8 mouse cellular contexts compared by ENCODE assay signal in genomic region chr3:101304156-101304555, GRCm38 (mm10). TPM values are rescaled to one million over a fixed set of nuclear protein-coding genes. Genes with fewer than 3 reads are reported as not detected.
DNase-seq lines count a peak whose midpoint lies in the region; ATAC-seq and TF ChIP-seq lines count a peak whose summit lies in the region.

No protein-coding gene starts in this region.

- no peaks in the 10 kb centered on the region for H3K79me2 ChIP-seq in C2C12 (ENCODE audit: control insufficient read depth, insufficient read depth)

- no peak overlapping the region for H3K9ac ChIP-seq in kidney, embryonic 15.5 days
- H3K9ac ChIP-seq in liver, embryonic 13.5 days: no peak overlapping the region

- peak; percentile 70; the same call in 1 of the 2 replicates for ATAC-seq in kidney, embryonic 15.5 days (replicated peaks; ENCODE audit: low FRiP score)
- ATAC-seq in liver, embryonic 13.5 days (ENCODE audit: low read depth): no peak
- no peak for ATAC-seq in erythroid progenitor cell, adult 5-6 weeks (replicated peaks; ENCODE audit: low FRiP score, poor library complexity, severe bottlenecking)

- H3K4me2 ChIP-seq in kidney, embryonic 15.5 days: no peak overlapping the region
- H3K4me2 ChIP-seq in liver, embryonic 13.5 days: no peak overlapping the region

- peak; percentile 72 for DNase-seq in T-cell, adult 2 months (ENCODE audit: low spot score)
- peak; percentile 78 to 89 for DNase-seq in cerebellum, postnatal 4 days (ENCODE audit: low spot score in 2 of 2)
- peak; percentile 56 for DNase-seq in gastrocnemius, postnatal 25 days
- DNase-seq in liver, embryonic 13.5 days: peak; percentile 47
- DNase-seq in retina, postnatal 1 day: peak; percentile 83

- H3K4me3 ChIP-seq in C2C12 (ENCODE audit: insufficient read depth, poor library complexity, severe bottlenecking): no peak overlapping the region
- no peak overlapping the region for H3K4me3 ChIP-seq in kidney, embryonic 15.5 days (replicated peaks)
- H3K4me3 ChIP-seq in liver, embryonic 13.5 days (replicated peaks): no peak overlapping the region

- 11% methylated on average over 8 of the region's 8 CpGs for WGBS in kidney, embryonic 15.5 days
- WGBS in liver, embryonic 13.5 days (ENCODE audit: insufficient replicate concordance): 26% methylated on average over 8 of the region's 8 CpGs

- H3K4me1 ChIP-seq in kidney, embryonic 15.5 days: peaks cover 28% of the 10 kb centered on the region
- peaks cover 16% of the 10 kb centered on the region for H3K4me1 ChIP-seq in liver, embryonic 13.5 days (replicated peaks)

- H3K9me3 ChIP-seq in kidney, embryonic 15.5 days (replicated peaks): no peaks in the 10 kb centered on the region
- H3K9me3 ChIP-seq in liver, embryonic 13.5 days (replicated peaks): no peaks in the 10 kb centered on the region

- TF ChIP-seq CTCF in C2C12 (IDR thresholded peaks at IDR 0.05; ENCODE audit: control insufficient read depth, insufficient read depth, insufficient read length): peak; percentile 69

- H3K27ac ChIP-seq in kidney, embryonic 15.5 days: 0 out of 2 replicates have a peak overlapping the region, but pooled peaks have one; percentile 32
- H3K27ac ChIP-seq in liver, embryonic 13.5 days: no peak overlapping the region

- H3K79me3 ChIP-seq in C2C12 (ENCODE audit: low read depth): no peaks in the 10 kb centered on the region

- no peaks in the 10 kb centered on the region for H3K36me3 ChIP-seq in C2C12 (ENCODE audit: control insufficient read depth, insufficient read depth)
- no peaks in the 10 kb centered on the region for H3K36me3 ChIP-seq in kidney, embryonic 15.5 days
- no peaks in the 10 kb centered on the region for H3K36me3 ChIP-seq in liver, embryonic 13.5 days

- H3K27me3 ChIP-seq in C2C12 (ENCODE audit: control insufficient read depth, insufficient read depth, insufficient read length): no peaks in the 10 kb centered on the region
- peaks cover 13% of the 10 kb centered on the region for H3K27me3 ChIP-seq in kidney, embryonic 15.5 days
- H3K27me3 ChIP-seq in liver, embryonic 13.5 days: 0 out of 2 replicates have a peak, but pooled peaks cover 2% of the 10 kb centered on the region

- H3ac ChIP-seq in C2C12 (ENCODE audit: control insufficient read depth, insufficient read length, low read depth): no peak overlapping the region

TF ChIP-seq in C2C12, 6 proteins besides CTCF, POLR2A, EP300 and RAD21:
- TF ChIP-seq CEBPB (IDR thresholded peaks at IDR 0.05; ENCODE audit: low read depth): no peak
- TF ChIP-seq FOSL1 (IDR thresholded peaks at IDR 0.05; ENCODE audit: insufficient read depth, low read length, poor library complexity, severe bottlenecking): no peak
- TF ChIP-seq USF1 (IDR thresholded peaks at IDR 0.05; ENCODE audit: low read depth): no peak
- no peak for TF ChIP-seq MYOG (IDR thresholded peaks at IDR 0.05; ENCODE audit: control insufficient read depth, extremely low read depth, insufficient read length)
- no peak for TF ChIP-seq MYOD1 (IDR thresholded peaks at IDR 0.05; ENCODE audit: control insufficient read depth, insufficient read length, low read depth)
- TF ChIP-seq MAX (IDR thresholded peaks at IDR 0.05): no peak
TF ChIP-seq in C2C12: peak in this region for 0.

RNA-seq across cellular contexts. Expression of gene Cd2, which starts 16.4 kb away (rescaled TPM):
- not detected for polyA plus RNA-seq in C2C12 (2012; fragmentation: generic; extraction: Trizol)
- total RNA-seq in gastrocnemius, postnatal 25 days (2021): under 1 TPM in 1 of 2 experiments, not detected in 1; 0.29 TPM
- polyA plus RNA-seq in kidney, embryonic 15.5 days (2015; fragmentation: Nextera tagmentation; extraction: Ambion mirVana): not detected in 2 replicates
- polyA plus RNA-seq in liver, embryonic 13.5 days (2015; fragmentation: Nextera tagmentation; extraction: Ambion mirVana): not detected in 2 replicates
- 8.6 and 17.6 TPM in 2 replicates for total RNA-seq in erythroid progenitor cell, adult 5-6 weeks (2015; ENCODE audit: low replicate concordance)
- 22.8 and 28.4 TPM in 2 replicates for total RNA-seq in erythroid progenitor cell, adult 5-6 weeks (2017; ENCODE audit: low replicate concordance)
